Mouse (Mus musculus) hindbrain, embryonic 15.5 days (tissue): ENCODE data around the gene Tnfsf12. TPM values are rescaled to one million over a fixed set of nuclear protein-coding genes. Genes with fewer than 3 reads are reported as not detected.
"Not testable (repeated sequence)": the region's sequence is repeated elsewhere in the genome, so short reads cannot be mapped to it uniquely, and the experiment has no call there.

Experiments
- ATAC-seq: fragments of 200-750 bp; cut with Nextera tagmentation; 2 replicates; pipeline ENCODE4 v1.8.0; 2017; ENCODE audit warnings: low read depth, moderate number of reproducible peaks, moderate TSS enrichment; ENCODE audit not compliant: low FRiP score
- H3K27ac ChIP-seq: fragments of 300-500 bp; sonication (generic); replicated peaks from 2 replicates; pipeline ENCODE4 v1.5.1; 2015; ENCODE audit warnings: mild to moderate bottlenecking, inconsistent platforms
- H3K27me3 ChIP-seq: fragments of 300-500 bp; sonication (generic); 2 replicates; pipeline ENCODE4 v1.6.1; 2015; ENCODE audit warnings: control low read depth, inconsistent platforms
- H3K36me3 ChIP-seq: fragments of 300-500 bp; sonication (generic); 2 replicates; pipeline ENCODE4 v1.6.1; 2015; ENCODE audit warnings: control low read depth, inconsistent platforms
- H3K4me1 ChIP-seq: fragments of 300-500 bp; sonication (generic); replicated peaks from 2 replicates; pipeline ENCODE4 v1.6.1; 2015; ENCODE audit warnings: control low read depth, inconsistent platforms
- H3K4me2 ChIP-seq: fragments of 300-500 bp; sonication (generic); 2 replicates; pipeline ENCODE4 v1.6.1; 2015; ENCODE audit warnings: moderate library complexity, mild to moderate bottlenecking, inconsistent platforms
- H3K4me3 ChIP-seq: fragments of 300-500 bp; sonication (generic); 2 replicates; pipeline ENCODE4 v1.5.1; 2015; ENCODE audit warnings: mild to moderate bottlenecking, inconsistent platforms
- H3K9ac ChIP-seq: fragments of 300-500 bp; sonication (generic); 2 replicates; pipeline ENCODE4 v1.6.1; 2015; ENCODE audit warnings: inconsistent platforms
- H3K9me3 ChIP-seq: fragments of 300-500 bp; sonication (generic); 2 replicates; pipeline ENCODE4 v1.6.1; 2016; ENCODE audit warnings: control low read depth, inconsistent platforms
- WGBS: fragments of 180-500 bp; shearing (Covaris S2); methylation state at CpG from one replicate; pipeline ENCODE4 v1.1.7; 2015; 5-methylcytosine and 5-hydroxymethylcytosine counted together
- polyA plus RNA-seq: library from polyadenylated mRNA; unstranded; fragments of >200 nt; fragmentation: Nextera tagmentation; extraction: Ambion mirVana; gene quantifications from 2 replicates; pipeline ENCODE4 v1.2.1, GENCODE M21; 2015

The Tnfsf12 gene
- 3.5 and 5.0 TPM in 2 replicates for polyA plus RNA-seq

DNA sequence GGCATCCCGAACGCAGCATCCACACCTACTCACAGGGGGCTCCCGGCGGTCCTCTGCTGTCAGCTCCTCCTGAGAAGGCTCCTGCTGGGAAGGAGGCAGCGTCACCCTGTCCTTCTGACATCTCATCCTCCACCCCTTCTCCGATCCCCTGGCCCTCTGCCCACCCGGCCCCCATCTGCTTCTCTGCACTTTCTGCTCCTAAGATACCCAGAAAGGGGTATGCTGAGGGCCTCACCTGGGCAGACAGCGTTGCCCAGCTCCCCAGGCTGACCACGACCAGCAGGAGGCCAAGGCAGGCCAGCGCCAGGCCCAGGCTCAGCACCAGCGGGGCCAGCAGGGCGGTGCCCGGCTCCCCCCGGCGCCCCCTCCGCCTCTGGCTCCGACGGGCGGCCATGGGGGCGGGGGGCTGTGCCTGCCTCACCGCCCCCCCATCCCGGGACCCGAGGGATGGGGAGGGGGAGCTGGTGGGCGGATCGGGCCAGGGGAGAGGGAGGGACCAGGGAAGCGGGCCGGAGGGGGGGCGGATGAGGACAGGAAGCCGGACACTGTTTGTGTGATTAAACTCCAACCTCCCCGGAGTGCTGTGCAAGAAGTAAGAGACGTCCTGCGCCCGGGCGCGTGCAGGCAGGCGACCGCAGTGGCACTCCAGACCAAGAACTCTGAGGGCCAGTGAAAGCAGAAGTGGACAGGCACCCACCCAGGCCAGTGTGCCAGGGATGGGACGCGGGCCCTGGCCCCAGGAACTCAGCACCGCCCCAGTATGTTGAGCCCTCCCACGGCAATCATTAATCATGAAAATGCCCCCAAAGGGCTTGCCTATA is at the start of gene Tnfsf12, which contains the start of gene Tnfsfm13:
Gene Tnfsf12 (minus strand): TSS at position 489 of the 821 bp plus-strand sequence.
Gene Tnfsfm13 (minus strand): TSS at position 738 of the 821 bp plus-strand sequence.
- Histone ChIP-seq H3K4me2 (peak within 1 kb of the TSS; percentile 97), H3K4me1 (peaks cover 15% of the 10 kb centered on the region), H3K27ac (peak within 1 kb of the TSS; percentile 61), H3K27me3 (no peaks in the 10 kb centered on the region), H3K9ac (peak within 1 kb of the TSS; percentile 79), H3K4me3 (peak within 1 kb of the TSS; percentile 47), H3K9me3 (no peaks in the 10 kb centered on the region), H3K36me3 (no peaks in the 10 kb centered on the region)
- ATAC-seq: peak; percentile 66
- 1% methylated on average over 40 of the region's 41 CpGs for WGBS

DNA sequence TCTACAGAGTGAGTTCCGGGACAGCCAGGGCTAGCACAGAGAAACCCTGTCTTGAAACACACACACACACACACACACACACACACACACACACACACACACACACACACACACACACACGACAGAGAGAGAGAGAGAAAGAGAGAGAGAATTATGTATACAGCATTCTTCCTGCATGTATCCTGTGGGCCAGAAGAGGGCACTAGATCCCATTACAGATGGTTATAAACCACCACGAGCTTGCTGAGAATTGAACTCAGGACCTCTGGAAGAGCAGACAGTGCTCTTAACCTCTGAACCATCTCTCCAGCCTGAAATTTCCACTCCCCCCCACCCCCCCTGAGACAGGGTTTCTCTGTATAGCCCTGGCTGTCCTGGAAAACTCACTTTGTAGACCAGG is 35.8 kb upstream of the Tnfsf12 start:
- H3K4me3 ChIP-seq, H3K4me1 ChIP-seq, H3K4me2 ChIP-seq, H3K9me3 ChIP-seq, H3K27ac ChIP-seq, H3K27me3 ChIP-seq, ATAC-seq, H3K9ac ChIP-seq: not testable (repeated sequence)
- 85% methylated on average over 2 of the region's 3 CpGs for WGBS
- H3K36me3 ChIP-seq: peaks cover 24% of the 10 kb centered on the region

- WGBS: 24% methylated on average over 3 of the region's 3 CpGs
- Histone ChIP-seq H3K4me2 (no peak overlapping the region), H3K9ac (no peak overlapping the region), H3K9me3 (no peaks in the 10 kb centered on the region), H3K27me3 (no peaks in the 10 kb centered on the region), H3K4me1 (no peaks in the 10 kb centered on the region), H3K36me3 (peaks cover 2% of the 10 kb centered on the region; the same call in 1 of the 2 replicates), H3K4me3 (no peak overlapping the region), H3K27ac (no peak overlapping the region)
- no peak for ATAC-seq
These were observed 33.4 kb upstream of the Tnfsf12 start for GRCm38 (mm10) chr11:69729063-69729462.

DNA sequence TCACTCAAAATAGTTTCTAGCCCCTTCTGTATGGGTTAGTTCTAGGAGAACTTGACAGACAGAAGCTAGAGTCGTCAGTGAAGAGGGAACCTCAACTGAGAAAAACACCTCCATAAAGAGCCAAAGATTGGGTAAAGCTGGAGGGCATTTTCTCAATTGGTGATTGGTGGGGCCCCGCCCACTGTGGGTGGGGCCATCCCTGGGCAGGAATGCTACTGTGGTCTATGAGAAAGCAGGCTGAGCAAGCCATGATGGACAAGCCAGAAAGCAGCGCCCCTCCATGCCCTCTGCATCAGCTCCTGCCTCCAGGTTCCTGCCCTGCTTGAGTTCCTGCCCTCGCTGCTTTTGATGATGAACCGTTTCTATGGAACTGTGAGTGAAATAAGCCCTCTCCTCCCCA is 30.3 kb upstream of the Tnfsf12 start:
- Histone ChIP-seq H3K9ac (no peak overlapping the region), H3K9me3 (no peaks in the 10 kb centered on the region), H3K36me3 (no peaks in the 10 kb centered on the region), H3K4me2 (no peak overlapping the region), H3K4me3 (no peak overlapping the region), H3K4me1 (no peaks in the 10 kb centered on the region), H3K27me3 (no peaks in the 10 kb centered on the region), H3K27ac (no peak overlapping the region)
- ATAC-seq: no peak
- WGBS: 36% methylated on average over 5 of the region's 5 CpGs

DNA sequence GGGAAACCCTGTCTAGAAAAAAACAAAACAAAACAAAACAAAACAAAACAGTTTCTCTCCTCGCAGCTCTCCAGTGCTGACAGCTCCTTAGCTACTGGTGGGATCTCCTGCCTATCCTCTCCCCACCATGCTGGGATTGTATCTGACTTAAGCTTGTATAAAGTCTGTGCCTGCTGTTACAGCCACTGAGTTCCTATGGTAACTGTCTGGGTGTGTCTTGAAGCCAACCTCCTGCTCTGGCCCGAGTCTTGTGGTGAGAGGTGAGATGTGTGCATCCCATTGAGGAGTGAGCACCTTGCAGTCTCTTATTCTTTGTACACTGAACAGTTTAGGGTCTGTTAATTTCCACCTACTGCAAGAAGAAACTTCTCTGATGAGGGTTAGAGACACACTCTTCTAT is 27.4 kb upstream of the Tnfsf12 start:
- Histone ChIP-seq H3K27ac (no peak overlapping the region), H3K36me3 (no peaks in the 10 kb centered on the region), H3K4me3 (no peak overlapping the region), H3K4me2 (no peak overlapping the region), H3K9me3 (no peaks in the 10 kb centered on the region), H3K9ac (no peak overlapping the region), H3K4me1 (no peaks in the 10 kb centered on the region), H3K27me3 (no peaks in the 10 kb centered on the region)
- no peak for ATAC-seq
- WGBS: 54% methylated on average over 2 of the region's 2 CpGs

DNA sequence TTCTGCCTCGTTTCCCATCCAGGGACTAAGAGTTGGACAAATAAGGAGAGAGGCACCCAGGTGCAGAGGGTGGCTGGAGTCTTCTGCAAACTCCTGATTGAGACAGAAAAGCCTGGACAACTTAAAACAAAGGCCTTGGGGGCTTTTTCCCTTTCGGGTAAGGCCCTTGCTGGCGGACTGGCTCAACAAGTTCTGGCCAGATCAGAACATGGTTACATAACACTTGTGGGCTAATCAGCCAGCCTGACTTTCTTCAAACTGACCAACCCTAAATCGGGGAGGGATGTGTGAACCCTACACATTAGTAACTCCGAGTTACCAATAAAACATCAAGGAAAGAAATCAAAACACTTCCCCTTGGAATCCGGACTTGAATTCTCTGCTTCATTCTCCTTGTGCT is 25.2 kb upstream of the Tnfsf12 start:
- no peak for ATAC-seq
- Histone ChIP-seq H3K27me3 (no peaks in the 10 kb centered on the region), H3K9me3 (no peaks in the 10 kb centered on the region), H3K4me1 (no peaks in the 10 kb centered on the region), H3K4me2 (no peak overlapping the region), H3K9ac (no peak overlapping the region), H3K36me3 (no peaks in the 10 kb centered on the region), H3K4me3 (no peak overlapping the region), H3K27ac (no peak overlapping the region)
- 85% methylated on average over 6 of the region's 6 CpGs for WGBS

GRCm38 (mm10) chr11:69719423-69719822 is 23.8 kb upstream of the Tnfsf12 start:
- 71% methylated on average over 6 of the region's 6 CpGs for WGBS
- Histone ChIP-seq H3K4me3 (no peak overlapping the region), H3K9me3 (no peaks in the 10 kb centered on the region), H3K9ac (no peak overlapping the region), H3K4me2 (no peak overlapping the region), H3K27ac (no peak overlapping the region), H3K36me3 (no peaks in the 10 kb centered on the region), H3K27me3 (no peaks in the 10 kb centered on the region), H3K4me1 (no peaks in the 10 kb centered on the region)
- ATAC-seq: no peak

- WGBS: 30% methylated on average over 15 of the region's 15 CpGs
- peak overlapping the region; percentile 22 for H3K4me2 ChIP-seq
- no peak overlapping the region for H3K27ac ChIP-seq
- H3K36me3 ChIP-seq: no peaks in the 10 kb centered on the region
- no peaks in the 10 kb centered on the region for H3K4me1 ChIP-seq
- no peak overlapping the region for H3K9ac ChIP-seq
- H3K9me3 ChIP-seq: no peaks in the 10 kb centered on the region
- H3K4me3 ChIP-seq: no peak overlapping the region
- ATAC-seq: no peak
- no peaks in the 10 kb centered on the region for H3K27me3 ChIP-seq
These were observed 23.0 kb upstream of the Tnfsf12 start for GRCm38 (mm10) chr11:69718661-69719060.

GRCm38 (mm10) chr11:69716953-69717352 is 21.3 kb upstream of the Tnfsf12 start:
- no peak for ATAC-seq
- Histone ChIP-seq H3K4me3 (no peak overlapping the region), H3K4me2 (no peak overlapping the region), H3K27me3 (no peaks in the 10 kb centered on the region), H3K27ac (no peak overlapping the region), H3K4me1 (no peaks in the 10 kb centered on the region), H3K9me3 (no peaks in the 10 kb centered on the region), H3K9ac (no peak overlapping the region), H3K36me3 (no peaks in the 10 kb centered on the region)
- WGBS: 71% methylated on average over 4 of the region's 4 CpGs

- H3K4me1 ChIP-seq: no peaks in the 10 kb centered on the region
- H3K36me3 ChIP-seq: no peaks in the 10 kb centered on the region
- WGBS: 24% methylated on average over 5 of the region's 5 CpGs
These were observed 20.3 kb upstream of the Tnfsf12 start for GRCm38 (mm10) chr11:69715929-69716328.

GRCm38 (mm10) chr11:69715482-69715881 is 19.8 kb upstream of the Tnfsf12 start:
- Histone ChIP-seq H3K4me1 (no peaks in the 10 kb centered on the region), H3K4me3 (no peak overlapping the region), H3K4me2 (no peak overlapping the region), H3K36me3 (no peaks in the 10 kb centered on the region), H3K9me3 (no peaks in the 10 kb centered on the region), H3K27me3 (no peaks in the 10 kb centered on the region), H3K9ac (no peak overlapping the region), H3K27ac (no peak overlapping the region)
- ATAC-seq: no peak
- WGBS: 56% methylated on average over 9 of the region's 9 CpGs

More at GRCm38 (mm10) chr11:69715929-69716328, 20.3 kb upstream of the Tnfsf12 start:
- Histone ChIP-seq H3K9ac (no peak overlapping the region), H3K27me3 (no peaks in the 10 kb centered on the region), H3K9me3 (no peaks in the 10 kb centered on the region), H3K27ac (no peak overlapping the region), H3K4me2 (no peak overlapping the region), H3K4me3 (no peak overlapping the region)
- ATAC-seq: no peak

DNA sequence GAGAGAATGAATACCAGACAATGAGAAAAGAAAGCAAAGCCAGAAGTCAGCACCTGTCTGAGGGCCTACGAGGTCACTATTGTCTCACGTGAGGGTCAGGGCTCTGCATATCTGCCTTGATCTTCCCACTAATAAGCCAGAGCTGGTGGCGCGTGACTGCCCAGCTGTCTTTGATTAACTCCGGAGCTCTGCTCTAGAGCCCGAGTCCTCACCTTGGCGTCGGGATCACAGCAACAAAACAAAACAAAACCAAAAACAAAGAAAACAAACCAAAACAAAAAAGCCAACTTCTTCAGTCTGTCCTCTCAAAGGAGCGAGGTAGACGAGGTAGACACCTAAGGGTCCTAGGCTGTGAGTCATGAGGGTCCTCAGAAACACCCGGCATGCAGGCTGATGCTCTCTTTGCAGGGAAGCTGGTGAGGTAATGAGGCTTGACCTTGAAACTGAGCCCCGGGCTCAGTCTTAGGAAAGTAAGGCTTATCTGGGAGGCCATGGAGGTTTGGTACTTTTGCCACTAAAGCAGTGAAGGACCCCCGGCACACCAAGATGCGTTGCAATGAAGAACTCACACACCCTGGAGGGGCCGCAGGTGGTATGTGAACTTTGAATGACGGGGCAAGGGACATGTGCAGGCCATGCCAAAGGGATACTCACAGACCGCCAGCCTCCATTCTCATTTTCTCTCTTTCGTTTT is 19.1 kb upstream of the Tnfsf12 start:
- Histone ChIP-seq H3K36me3 (no peaks in the 10 kb centered on the region), H3K4me2 (no peak overlapping the region), H3K27me3 (no peaks in the 10 kb centered on the region), H3K27ac (no peak overlapping the region), H3K4me3 (no peak overlapping the region), H3K4me1 (no peaks in the 10 kb centered on the region), H3K9me3 (no peaks in the 10 kb centered on the region), H3K9ac (no peak overlapping the region)
- 71% methylated on average over 18 of the region's 18 CpGs for WGBS
- no peak for ATAC-seq
